Mouse (Mus musculus) gastrocnemius, adult 2 months (tissue): ENCODE data around the gene Csmd2. TPM values are rescaled to one million over a fixed set of nuclear protein-coding genes. Genes with fewer than 3 reads are reported as not detected.

Experiments
- DNase-seq: peaks from one replicate; pipeline ENCODE4 v3.0.0; 2022
- H3K27ac ChIP-seq: fragments of 200-600 bp; 2 replicates; pipeline ENCODE4 v1.8.1; 2022; ENCODE audit warnings: mild to moderate bottlenecking
- H3K4me3 ChIP-seq: fragments of 200-600 bp; 2 replicates; pipeline ENCODE4 v1.8.1; 2022; ENCODE audit warnings: mild to moderate bottlenecking, moderate library complexity
- CTCF ChIP-seq: fragments of 200-600 bp; IDR thresholded peaks from 2 replicates; pipeline ENCODE4 v1.8.1; 2022; ENCODE audit warnings: antibody characterized with exemption, mild to moderate bottlenecking, moderate library complexity
- intact Hi-C: fragments of 180-260 bp; cut with DNase I; formaldehyde crosslinking; loops from one replicate; pipeline ENCODE4 v1.15.1; 2025
- total RNA-seq, 2 experiments: library from RNA; stranded (reverse); gene quantifications; 2 replicates each; pipeline ENCODE4 v1.2.3; 2021

Gene Csmd2
- total RNA-seq, 2 experiments from 2014 or later = not detected

GRCm38 (mm10) chr4:128401591-128401990, 413.9 kb downstream of the Csmd2 start:
- intact Hi-C loops = no loop called here
- Histone ChIP-seq H3K4me3 (no peak overlapping the region), H3K27ac (no peak overlapping the region)
- no peak for TF ChIP-seq CTCF
- DNase-seq = no peak

GRCm38 (mm10) chr4:128402706-128403105, 415.0 kb downstream of the Csmd2 start:
- intact Hi-C loops = no loop called here
- Histone ChIP-seq H3K4me3 (no peak overlapping the region), H3K27ac (no peak overlapping the region)
- DNase-seq = no peak
- TF ChIP-seq CTCF = no peak

- H3K27ac ChIP-seq = no peak overlapping the region
- H3K4me3 ChIP-seq = no peak overlapping the region
- intact Hi-C loops = no loop called here
- TF ChIP-seq CTCF = no peak
- no peak for DNase-seq
Measured at GRCm38 (mm10) chr4:128405576-128405975, 417.9 kb downstream of the Csmd2 start.

- no peak overlapping the region for H3K27ac ChIP-seq
- H3K4me3 ChIP-seq = no peak overlapping the region
- TF ChIP-seq CTCF = no peak
- no peak for DNase-seq
- intact Hi-C loops = no loop called here
Measured at GRCm38 (mm10) chr4:128407084-128407845, 419.6 kb downstream of the Csmd2 start.

GRCm38 (mm10) chr4:128411941-128412630, 424.4 kb downstream of the Csmd2 start:
- TF ChIP-seq CTCF = no peak
- intact Hi-C loops = no loop called here
- no peak overlapping the region for H3K27ac ChIP-seq
- no peak overlapping the region for H3K4me3 ChIP-seq
- DNase-seq = no peak

GRCm38 (mm10) chr4:128414741-128415140, 427.1 kb downstream of the Csmd2 start:
- intact Hi-C loops = no loop called here

GRCm38 (mm10) chr4:128419988-128420617, 432.4 kb downstream of the Csmd2 start:
- intact Hi-C loops = no loop called here
- TF ChIP-seq CTCF = no peak
- no peak for DNase-seq

More at GRCm38 (mm10) chr4:128414741-128415140, 427.1 kb downstream of the Csmd2 start:
- DNase-seq = no peak
- Histone ChIP-seq H3K4me3 (no peak overlapping the region), H3K27ac (no peak overlapping the region)
- TF ChIP-seq CTCF = no peak

GRCm38 (mm10) chr4:128422486-128422885, 434.8 kb downstream of the Csmd2 start:
- intact Hi-C loops = no loop called here
- DNase-seq = no peak
- no peak overlapping the region for H3K4me3 ChIP-seq
- no peak for TF ChIP-seq CTCF
- H3K27ac ChIP-seq = no peak overlapping the region

More at GRCm38 (mm10) chr4:128419988-128420617, 432.4 kb downstream of the Csmd2 start:
- no peak overlapping the region for H3K4me3 ChIP-seq
- no peak overlapping the region for H3K27ac ChIP-seq

- no peak overlapping the region for H3K4me3 ChIP-seq
- intact Hi-C loops = no loop called here
- DNase-seq = no peak
- TF ChIP-seq CTCF = no peak
- no peak overlapping the region for H3K27ac ChIP-seq
Measured at GRCm38 (mm10) chr4:128425339-128425738, 437.7 kb downstream of the Csmd2 start.

- intact Hi-C loops = no loop called here
- no peak overlapping the region for H3K4me3 ChIP-seq
- H3K27ac ChIP-seq = no peak overlapping the region
- no peak for TF ChIP-seq CTCF
- no peak for DNase-seq
Measured at GRCm38 (mm10) chr4:128427261-128428030, 439.8 kb downstream of the Csmd2 start.

GRCm38 (mm10) chr4:128428303-128429107, 440.8 kb downstream of the Csmd2 start:
- no peak overlapping the region for H3K4me3 ChIP-seq
- H3K27ac ChIP-seq = no peak overlapping the region
- intact Hi-C loops = no loop called here
- no peak for DNase-seq
- TF ChIP-seq CTCF = no peak

GRCm38 (mm10) chr4:128429591-128429990, 441.9 kb downstream of the Csmd2 start:
- intact Hi-C loops = no loop called here
- DNase-seq = no peak
- no peak overlapping the region for H3K27ac ChIP-seq
- no peak for TF ChIP-seq CTCF
- H3K4me3 ChIP-seq = no peak overlapping the region
